Mouse (Mus musculus): ENCODE data around the gene Gmds. TPM values are rescaled to one million over a fixed set of nuclear protein-coding genes. Genes with fewer than 3 reads are reported as not detected.

Gene Gmds
- polyA plus RNA-seq, 1 experiment from 2014 or later, result 37.2 TPM

- no peak overlapping the region for H3K27ac ChIP-seq (replicated peaks)
- no peak overlapping the region for H3K9ac ChIP-seq
- no peak overlapping the region for H3K4me2 ChIP-seq
- H3K9me3 ChIP-seq, result no peaks in the 10 kb centered on the region
- H3K4me1 ChIP-seq (replicated peaks), result no peaks in the 10 kb centered on the region
- no peaks in the 10 kb centered on the region for H3K36me3 ChIP-seq
- 71% methylated on average over 3 of the region's 3 CpGs for WGBS
- ATAC-seq (ENCODE audit: low FRiP score, low read depth), result no peak
- H3K27me3 ChIP-seq, result no peaks in the 10 kb centered on the region
- H3K4me3 ChIP-seq, result no peak overlapping the region
Observed at GRCm38 (mm10) chr13:32312663-32313062, 25.9 kb downstream of the Gmds start.

GRCm38 (mm10) chr13:32311476-32311875 lies 27.1 kb downstream of the Gmds start:
- Histone ChIP-seq H3K27ac (replicated peaks) (no peak overlapping the region), H3K36me3 (no peaks in the 10 kb centered on the region), H3K27me3 (no peaks in the 10 kb centered on the region), H3K9ac (no peak overlapping the region), H3K4me2 (no peak overlapping the region), H3K9me3 (no peaks in the 10 kb centered on the region), H3K4me1 (replicated peaks) (no peaks in the 10 kb centered on the region), H3K4me3 (no peak overlapping the region)
- ATAC-seq (ENCODE audit: low FRiP score, low read depth), result no peak
- WGBS, result 81% methylated on average over 2 of the region's 2 CpGs

- H3K27me3 ChIP-seq, result no peaks in the 10 kb centered on the region
- H3K9ac ChIP-seq, result no peak overlapping the region
- H3K9me3 ChIP-seq, result no peaks in the 10 kb centered on the region
- WGBS, result 25% methylated on average over 1 of the region's 1 CpGs
- H3K4me3 ChIP-seq, result no peak overlapping the region
- no peak overlapping the region for H3K4me2 ChIP-seq
- no peaks in the 10 kb centered on the region for H3K36me3 ChIP-seq
- no peaks in the 10 kb centered on the region for H3K4me1 ChIP-seq (replicated peaks)
- no peak overlapping the region for H3K27ac ChIP-seq (replicated peaks)
- ATAC-seq (ENCODE audit: low FRiP score, low read depth), result no peak
Observed at GRCm38 (mm10) chr13:32298456-32298855, 40.1 kb downstream of the Gmds start.

GRCm38 (mm10) chr13:32297398-32297797 lies 41.1 kb downstream of the Gmds start:
- H3K9me3 ChIP-seq, result no peaks in the 10 kb centered on the region
- no peak overlapping the region for H3K9ac ChIP-seq
- 55% methylated on average over 5 of the region's 5 CpGs for WGBS
- H3K4me2 ChIP-seq, result no peak overlapping the region
- no peak overlapping the region for H3K4me3 ChIP-seq
- ATAC-seq (ENCODE audit: low FRiP score, low read depth), result peak; percentile 72
- H3K27me3 ChIP-seq, result no peaks in the 10 kb centered on the region
- no peaks in the 10 kb centered on the region for H3K36me3 ChIP-seq
- no peak overlapping the region for H3K27ac ChIP-seq (replicated peaks)
- no peaks in the 10 kb centered on the region for H3K4me1 ChIP-seq (replicated peaks)

- Histone ChIP-seq H3K9me3 (no peaks in the 10 kb centered on the region), H3K9ac (no peak overlapping the region), H3K36me3 (no peaks in the 10 kb centered on the region), H3K27me3 (no peaks in the 10 kb centered on the region), H3K4me2 (no peak overlapping the region), H3K4me1 (replicated peaks) (no peaks in the 10 kb centered on the region), H3K27ac (replicated peaks) (no peak overlapping the region), H3K4me3 (no peak overlapping the region)
- 66% methylated on average over 3 of the region's 3 CpGs for WGBS
- ATAC-seq (ENCODE audit: low FRiP score, low read depth), result no peak
Observed at GRCm38 (mm10) chr13:32294416-32295195, 43.9 kb downstream of the Gmds start.

GRCm38 (mm10) chr13:32272937-32273496 lies 65.5 kb downstream of the Gmds start:
- Histone ChIP-seq H3K9ac (no peak overlapping the region), H3K4me3 (no peak overlapping the region), H3K9me3 (no peaks in the 10 kb centered on the region), H3K36me3 (no peaks in the 10 kb centered on the region), H3K4me1 (replicated peaks) (no peaks in the 10 kb centered on the region), H3K4me2 (no peak overlapping the region), H3K27ac (replicated peaks) (no peak overlapping the region), H3K27me3 (no peaks in the 10 kb centered on the region)
- no peak for ATAC-seq (ENCODE audit: low FRiP score, low read depth)
- WGBS, result 95% methylated on average over 2 of the region's 2 CpGs

- Histone ChIP-seq H3K4me1 (replicated peaks) (peaks cover 7% of the 10 kb centered on the region; the same call in 1 of the 2 replicates), H3K36me3 (no peaks in the 10 kb centered on the region), H3K9ac (no peak overlapping the region), H3K27me3 (no peaks in the 10 kb centered on the region), H3K4me3 (no peak overlapping the region), H3K4me2 (no peak overlapping the region), H3K9me3 (no peaks in the 10 kb centered on the region), H3K27ac (replicated peaks) (no peak overlapping the region)
- 85% methylated on average over 2 of the region's 2 CpGs for WGBS
- no peak for ATAC-seq (ENCODE audit: low FRiP score, low read depth)
Observed at GRCm38 (mm10) chr13:32269757-32270156, 68.8 kb downstream of the Gmds start.

- H3K9me3 ChIP-seq, result no peaks in the 10 kb centered on the region
- no peak for ATAC-seq (ENCODE audit: low FRiP score, low read depth)
- H3K9ac ChIP-seq, result no peak overlapping the region
- no peaks in the 10 kb centered on the region for H3K27me3 ChIP-seq
- H3K36me3 ChIP-seq, result no peaks in the 10 kb centered on the region
- no peak overlapping the region for H3K4me3 ChIP-seq
- WGBS, result 95% methylated on average over 2 of the region's 2 CpGs
- peaks cover 7% of the 10 kb centered on the region; the same call in 1 of the 2 replicates for H3K4me1 ChIP-seq (replicated peaks)
- H3K27ac ChIP-seq (replicated peaks), result no peak overlapping the region
- H3K4me2 ChIP-seq, result no peak overlapping the region
Observed at GRCm38 (mm10) chr13:32269261-32269660, 69.3 kb downstream of the Gmds start.

GRCm38 (mm10) chr13:32268284-32268683 lies 70.3 kb downstream of the Gmds start:
- Histone ChIP-seq H3K9me3 (no peaks in the 10 kb centered on the region), H3K4me2 (no peak overlapping the region), H3K9ac (no peak overlapping the region), H3K4me3 (no peak overlapping the region), H3K27ac (replicated peaks) (no peak overlapping the region), H3K27me3 (no peaks in the 10 kb centered on the region), H3K36me3 (no peaks in the 10 kb centered on the region), H3K4me1 (replicated peaks) (peaks cover 7% of the 10 kb centered on the region; the same call in 1 of the 2 replicates)
- no peak for ATAC-seq (ENCODE audit: low FRiP score, low read depth)
- 27% methylated on average over 3 of the region's 3 CpGs for WGBS

- no peak overlapping the region for H3K27ac ChIP-seq (replicated peaks)
- H3K9me3 ChIP-seq, result no peaks in the 10 kb centered on the region
- H3K4me1 ChIP-seq (replicated peaks), result peaks cover 7% of the 10 kb centered on the region; the same call in 1 of the 2 replicates
- no peak overlapping the region for H3K4me2 ChIP-seq
- no peak for ATAC-seq (ENCODE audit: low FRiP score, low read depth)
- no peak overlapping the region for H3K4me3 ChIP-seq
- H3K27me3 ChIP-seq, result no peaks in the 10 kb centered on the region
- no peaks in the 10 kb centered on the region for H3K36me3 ChIP-seq
- WGBS, result 29% methylated on average over 2 of the region's 2 CpGs
- H3K9ac ChIP-seq, result no peak overlapping the region
Observed at GRCm38 (mm10) chr13:32267184-32267775, 71.3 kb downstream of the Gmds start.

- no peak overlapping the region for H3K4me2 ChIP-seq
- no peak overlapping the region for H3K4me3 ChIP-seq
- no peak overlapping the region for H3K27ac ChIP-seq (replicated peaks)
- H3K9me3 ChIP-seq, result no peaks in the 10 kb centered on the region
- H3K27me3 ChIP-seq, result no peaks in the 10 kb centered on the region
- no peaks in the 10 kb centered on the region for H3K36me3 ChIP-seq
- H3K9ac ChIP-seq, result no peak overlapping the region
- WGBS, result 69% methylated on average over 3 of the region's 3 CpGs
- peaks cover 7% of the 10 kb centered on the region; the same call in 1 of the 2 replicates for H3K4me1 ChIP-seq (replicated peaks)
- ATAC-seq (ENCODE audit: low FRiP score, low read depth), result no peak
Observed at GRCm38 (mm10) chr13:32266721-32267120, 71.8 kb downstream of the Gmds start.

- no peak overlapping the region for H3K4me2 ChIP-seq
- 76% methylated on average over 2 of the region's 2 CpGs for WGBS
- H3K4me1 ChIP-seq (replicated peaks), result no peaks in the 10 kb centered on the region
- no peaks in the 10 kb centered on the region for H3K27me3 ChIP-seq
- H3K36me3 ChIP-seq, result no peaks in the 10 kb centered on the region
- H3K9ac ChIP-seq, result no peak overlapping the region
- H3K4me3 ChIP-seq, result no peak overlapping the region
- H3K9me3 ChIP-seq, result no peaks in the 10 kb centered on the region
- H3K27ac ChIP-seq (replicated peaks), result no peak overlapping the region
- ATAC-seq (ENCODE audit: low FRiP score, low read depth), result no peak
Observed at GRCm38 (mm10) chr13:32256121-32256520, 82.4 kb downstream of the Gmds start.

Measured in hindbrain, embryonic 15.5 days (tissue).